Mouse (Mus musculus) neural tube, embryonic 10.5 days (tissue): Measurements from ENCODE around the gene Tas2r136.

ENCODE experiments used
- DNase-seq: peaks from one replicate; pipeline ENCODE4 v3.0.0-alpha.2; 2017; ENCODE audit warnings: low spot score; ENCODE audit errors: extremely low spot score

Gene Tas2r136

DNA sequence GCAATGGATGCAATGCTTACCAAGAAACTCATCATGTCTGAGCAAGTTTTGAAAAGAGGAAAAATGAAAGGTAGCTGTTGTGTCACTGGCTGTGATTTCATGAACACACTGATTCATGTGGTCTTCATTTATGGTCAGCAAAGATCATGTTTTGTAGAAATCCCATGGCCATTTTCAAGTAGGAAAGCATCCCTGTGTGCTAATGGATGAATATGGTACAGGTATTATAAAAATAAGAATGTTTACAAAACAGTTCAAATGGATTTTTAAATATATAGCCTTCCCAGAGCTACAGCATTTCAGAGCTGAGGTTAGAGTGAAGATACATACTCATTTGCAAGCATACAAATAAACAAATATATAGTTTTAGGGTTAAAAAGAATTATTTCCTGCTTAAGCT lies at the start of gene Tas2r136:
Tas2r136 (minus strand) TSS at position 101 of the 400 bp plus-strand sequence.
- no peak for DNase-seq

DNA sequence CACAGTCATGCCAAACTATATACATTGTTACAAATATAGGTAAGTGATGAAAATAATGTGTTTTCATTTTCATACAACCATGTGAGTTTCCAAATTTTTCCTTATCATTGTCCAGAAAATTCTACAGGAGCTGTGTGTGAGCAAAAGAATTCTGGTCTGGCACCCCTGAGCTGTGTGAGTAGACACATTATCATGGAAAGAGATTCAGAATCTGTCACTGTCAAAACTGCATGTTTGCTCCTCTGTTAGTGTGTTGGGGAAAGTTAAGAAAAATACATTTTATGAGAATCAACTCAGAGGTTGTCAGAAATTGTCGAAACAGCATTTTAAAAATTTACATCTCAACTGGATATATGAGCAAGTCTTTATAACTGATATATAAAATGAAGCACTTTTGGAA lies 24.6 kb upstream of the Tas2r136 start, which contains the start of gene Tas2r117:
Tas2r117 (plus strand) TSS at position 301 of the 400 bp plus-strand sequence.
- no peak for DNase-seq

DNA sequence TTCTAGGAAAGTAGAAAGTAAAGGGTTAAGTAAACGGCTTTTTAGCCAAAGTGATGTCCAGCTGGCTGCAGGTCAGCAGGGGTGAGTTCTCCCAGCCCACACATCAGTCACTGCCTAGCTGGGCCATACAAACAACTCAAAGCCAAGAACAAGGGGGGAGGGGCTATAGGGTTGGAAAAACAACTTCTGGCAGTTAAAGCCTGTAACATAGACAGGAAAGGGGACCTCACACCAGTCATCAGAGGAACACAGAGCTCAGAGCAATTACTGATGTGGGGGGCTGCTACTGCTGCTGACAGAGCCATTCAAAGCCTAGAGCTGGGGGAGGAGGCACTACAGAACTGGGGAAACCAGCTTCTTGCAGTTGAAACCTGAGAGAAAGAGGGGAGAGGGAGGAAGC lies 17.4 kb upstream of the Tas2r136 start:
- DNase-seq = peak; percentile 36

DNA sequence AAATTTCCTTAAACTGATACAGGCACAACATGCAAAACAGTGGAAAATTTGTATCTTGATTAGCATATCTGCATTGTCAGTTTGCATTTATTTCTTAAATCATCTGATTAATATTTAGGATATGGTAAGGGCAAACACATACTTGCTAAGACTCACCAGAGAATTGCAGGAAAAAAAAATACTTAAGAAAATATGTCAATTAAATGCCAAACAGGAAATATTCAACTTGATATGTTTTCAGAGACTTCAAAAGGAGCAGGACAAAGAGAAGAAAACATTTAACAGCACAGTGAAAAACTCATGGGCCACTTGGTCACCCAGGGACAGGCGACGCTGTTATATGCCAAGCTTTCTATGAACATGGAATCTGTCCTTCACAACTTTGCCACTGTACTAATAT lies 16.1 kb downstream of the Tas2r136 start, which contains the start of gene Tas2r102:
Tas2r102 (plus strand) TSS at position 301 of the 400 bp plus-strand sequence.
- no peak for DNase-seq

DNA sequence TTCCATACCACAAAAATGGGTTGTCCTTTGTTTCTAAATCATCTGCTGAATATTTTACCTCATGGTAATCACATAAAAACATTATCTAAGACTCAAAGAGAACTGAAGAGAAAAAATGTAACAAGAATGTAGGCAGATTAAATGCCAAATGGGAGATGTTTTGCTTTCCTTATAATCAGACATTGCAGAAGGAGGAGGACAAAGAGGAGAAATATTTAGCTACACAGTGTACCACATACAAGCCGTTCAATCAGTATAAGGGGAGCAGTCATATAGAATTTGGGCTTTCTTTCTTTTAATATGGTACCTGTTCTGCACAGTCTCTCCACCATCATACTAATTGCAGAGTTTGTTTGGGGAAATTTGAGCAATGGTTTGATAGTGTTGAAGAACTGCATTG lies 23.5 kb downstream of the Tas2r136 start, which contains the start of gene Tas2r124:
Tas2r124 (plus strand) TSS at position 301 of the 400 bp plus-strand sequence.
- no peak for DNase-seq

DNA sequence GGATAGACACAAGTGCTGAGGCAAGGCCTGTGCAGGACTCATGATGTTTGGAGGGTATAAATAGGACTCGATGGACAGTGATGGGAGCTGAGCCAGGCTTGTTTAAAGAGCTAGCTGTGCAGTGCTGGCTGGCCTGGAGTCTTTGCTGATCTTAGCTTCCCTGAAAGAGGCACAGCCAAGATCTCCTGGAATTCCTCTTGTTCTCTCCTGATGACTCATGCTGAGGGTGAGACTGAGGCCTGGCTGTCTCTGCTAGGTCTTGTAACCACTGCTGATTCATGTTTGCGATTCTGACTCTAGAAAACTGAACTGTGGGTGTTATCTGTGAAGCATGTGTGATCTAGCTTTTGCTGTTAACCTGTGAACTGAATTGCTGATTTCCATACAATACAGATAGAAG lies 27.8 kb downstream of the Tas2r136 start:
- DNase-seq = no peak

DNA sequence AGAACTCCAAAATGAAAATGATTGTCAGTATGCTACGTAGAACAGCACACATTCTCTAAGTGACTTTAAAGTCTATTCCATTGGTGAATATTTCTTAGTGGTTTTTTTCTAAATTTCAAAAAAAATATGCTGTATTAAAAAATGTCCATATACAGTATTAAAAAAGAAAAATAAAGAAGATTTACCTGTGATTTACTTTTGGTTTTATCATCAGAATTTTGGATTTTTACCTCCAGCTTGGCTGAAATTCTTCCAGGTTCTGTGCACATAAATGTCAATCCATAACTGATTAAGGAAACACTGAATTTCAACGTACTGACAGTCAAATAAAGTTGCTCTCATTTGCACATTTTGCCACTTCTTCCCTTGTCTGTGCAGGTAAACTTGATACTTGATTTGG lies 40.0 kb downstream of the Tas2r136 start, which contains the start of gene Tas2r115:
Tas2r115 (minus strand) TSS at position 101 of the 400 bp plus-strand sequence.
- DNase-seq = no peak
